8 mouse cellular contexts compared by ENCODE assay signal in genomic region chr19:46960101-46961046, GRCm38 (mm10). TPM values are rescaled to one million over a fixed set of nuclear protein-coding genes. Genes with fewer than 3 reads are reported as not detected.
DNase-seq lines count a peak whose midpoint lies in the region; ATAC-seq and TF ChIP-seq lines count a peak whose summit lies in the region.

No protein-coding gene starts in this region.

- H3K36me3 ChIP-seq in heart, embryonic 13.5 days, result peaks cover 7% of the 10 kb centered on the region; the same call in 1 of the 2 replicates
- H3K36me3 ChIP-seq in E14TG2a.4 (ENCODE audit: insufficient read depth, low read length), result peaks cover 21% of the 10 kb centered on the region
- H3K36me3 ChIP-seq in forebrain, postnatal 0 days (ENCODE audit: insufficient read depth), result no peaks in the 10 kb centered on the region
- H3K36me3 ChIP-seq in midbrain, embryonic 10.5 days, result peaks cover 5% of the 10 kb centered on the region; the same call in 1 of the 2 replicates

- peak overlapping the region; percentile 99 for H3K9ac ChIP-seq in heart, embryonic 13.5 days
- peak overlapping the region; percentile 78 for H3K9ac ChIP-seq in forebrain, postnatal 0 days

- ATAC-seq in heart, embryonic 13.5 days (ENCODE audit: extremely low read depth, insufficient number of reproducible peaks, low FRiP score, low TSS enrichment), result no peak
- ATAC-seq in forebrain, postnatal 0 days, result no peak

- no peak for TF ChIP-seq CTCF in E14TG2a.4 (conservative IDR thresholded peaks at IDR 0.05; ENCODE audit: low read length)
- TF ChIP-seq CTCF in forebrain, postnatal 0 days (IDR thresholded peaks at IDR 0.05; ENCODE audit: low read depth), result no peak

- no peaks in the 10 kb centered on the region for H3K9me3 ChIP-seq in heart, embryonic 13.5 days
- no peaks in the 10 kb centered on the region for H3K9me3 ChIP-seq in E14TG2a.4 (ENCODE audit: low read length)
- H3K9me3 ChIP-seq in forebrain, postnatal 0 days (ENCODE audit: low read length), result no peaks in the 10 kb centered on the region
- H3K9me3 ChIP-seq in midbrain, embryonic 10.5 days (replicated peaks), result no peaks in the 10 kb centered on the region

- no peak for DNase-seq in heart, adult 9 months (ENCODE audit: low spot score in 2 of 2)
- DNase-seq in forebrain, postnatal 0 days, result no peak
- DNase-seq in midbrain, embryonic 10.5 days (ENCODE audit: low spot score), result no peak
- DNase-seq in urinary bladder, postnatal 4 days (ENCODE audit: low spot score in 2 of 2), result no peak
- DNase-seq in urinary bladder, adult 18-20 months (ENCODE audit: low spot score in 2 of 2), result no peak
- DNase-seq in kidney, postnatal 14 days, result no peak

- 63% methylated on average over 13 of the region's 13 CpGs for WGBS in heart, embryonic 13.5 days
- WGBS in forebrain, postnatal 0 days, result 74% methylated on average over 13 of the region's 13 CpGs
- WGBS in midbrain, embryonic 10.5 days, result 86% methylated on average over 13 of the region's 13 CpGs

- H3K4me2 ChIP-seq in heart, embryonic 13.5 days, result peak overlapping the region; percentile 87
- peak overlapping the region; percentile 70 for H3K4me2 ChIP-seq in forebrain, postnatal 0 days (ENCODE audit: low read depth)

- peaks cover 60% of the 10 kb centered on the region for H3K4me1 ChIP-seq in heart, embryonic 13.5 days
- peaks cover 48% of the 10 kb centered on the region for H3K4me1 ChIP-seq in E14TG2a.4 (replicated peaks; ENCODE audit: low read depth, low read length)
- peaks cover 14% of the 10 kb centered on the region for H3K4me1 ChIP-seq in forebrain, postnatal 0 days (ENCODE audit: insufficient read depth)
- peaks cover 29% of the 10 kb centered on the region for H3K4me1 ChIP-seq in midbrain, embryonic 10.5 days

- no peaks in the 10 kb centered on the region for H3K27me3 ChIP-seq in heart, embryonic 13.5 days (replicated peaks)
- H3K27me3 ChIP-seq in E14TG2a.4 (ENCODE audit: insufficient read depth, low read length), result no peaks in the 10 kb centered on the region
- H3K27me3 ChIP-seq in forebrain, postnatal 0 days (ENCODE audit: insufficient read depth, low read length), result no peaks in the 10 kb centered on the region
- H3K27me3 ChIP-seq in midbrain, embryonic 10.5 days (ENCODE audit: low read depth, poor library complexity, severe bottlenecking), result no peaks in the 10 kb centered on the region

- peak overlapping the region; percentile 99 for H3K27ac ChIP-seq in heart, embryonic 13.5 days (replicated peaks)
- peak overlapping the region; percentile 97 for H3K27ac ChIP-seq in forebrain, postnatal 0 days (ENCODE audit: low read depth, low read length)
- peak overlapping the region; percentile 94; the same call in 1 of the 2 replicates for H3K27ac ChIP-seq in midbrain, embryonic 10.5 days (replicated peaks)

- H3K4me3 ChIP-seq in heart, embryonic 13.5 days, result peak overlapping the region; percentile 92
- H3K4me3 ChIP-seq in E14TG2a.4 (replicated peaks; ENCODE audit: low read length), result peak overlapping the region; percentile 95
- peak overlapping the region; percentile 85 for H3K4me3 ChIP-seq in forebrain, postnatal 0 days (ENCODE audit: low read depth, low read length)
- H3K4me3 ChIP-seq in midbrain, embryonic 10.5 days, result peak overlapping the region; percentile 87

RNA-seq across cellular contexts. Expression of gene Ina, which starts 54.1 kb away (rescaled TPM):
- 0.52 and 0.74 TPM in 2 replicates for polyA plus RNA-seq in heart, embryonic 13.5 days (2015; fragmentation: Nextera tagmentation; extraction: Ambion mirVana)
- 115 and 156 TPM in 2 replicates for total RNA-seq in forebrain, postnatal 0 days (2014; rRNA removed)
- 189 and 260 TPM in 2 replicates for polyA plus RNA-seq in forebrain, postnatal 0 days (2015; fragmentation: Nextera tagmentation; extraction: Ambion mirVana)
- polyA plus RNA-seq in midbrain, embryonic 10.5 days (2016; fragmentation: Nextera tagmentation; extraction: Ambion mirVana), result 51.0 and 98.3 TPM in 2 replicates

RNA-seq across cellular contexts. Expression of gene Nt5c2, which starts 54.6 kb away (rescaled TPM):
- 102 and 124 TPM in 2 replicates for polyA plus RNA-seq in heart, embryonic 13.5 days (2015; fragmentation: Nextera tagmentation; extraction: Ambion mirVana)
- total RNA-seq in forebrain, postnatal 0 days (2014; rRNA removed), result 51.8 and 69.5 TPM in 2 replicates
- polyA plus RNA-seq in forebrain, postnatal 0 days (2015; fragmentation: Nextera tagmentation; extraction: Ambion mirVana), result 74.1 and 80.4 TPM in 2 replicates
- polyA plus RNA-seq in midbrain, embryonic 10.5 days (2016; fragmentation: Nextera tagmentation; extraction: Ambion mirVana), result 64.1 and 77.4 TPM in 2 replicates

Comparison
In these comparisons a context has a peak if more than half of its experiments do, and no peak if none do; other contexts are left out.
1. RNA of gene Ina, which starts 54.1 kb away (polyA plus RNA-seq): 189 to 260 TPM in forebrain, postnatal 0 days and 51.0 to 98.3 TPM in midbrain, embryonic 10.5 days; 0.52 to 0.74 TPM in heart, embryonic 13.5 days; every median in the first group is over 10 times any median in the second.
2. Peak in every context shown above with its lines, with median percentiles within 50 percentile points of each other: H3K27ac ChIP-seq and H3K4me3 ChIP-seq.